Mouse (Mus musculus) adrenal gland, adult (tissue): ENCODE results near the gene Map3k4.
"Not testable (repeated sequence)": the region's sequence is repeated elsewhere in the genome, so short reads cannot be mapped to it uniquely, and the experiment has no call there.

Experiments used
- DNase-seq, 2 experiments: peaks; one replicate each; pipeline ENCODE4 v3.0.0; 2022 to 2023; ENCODE audit warnings: low spot score in 1 of 2; ENCODE audit not compliant: inconsistent age in 2 of 2

Map3k4 gene

DNA sequence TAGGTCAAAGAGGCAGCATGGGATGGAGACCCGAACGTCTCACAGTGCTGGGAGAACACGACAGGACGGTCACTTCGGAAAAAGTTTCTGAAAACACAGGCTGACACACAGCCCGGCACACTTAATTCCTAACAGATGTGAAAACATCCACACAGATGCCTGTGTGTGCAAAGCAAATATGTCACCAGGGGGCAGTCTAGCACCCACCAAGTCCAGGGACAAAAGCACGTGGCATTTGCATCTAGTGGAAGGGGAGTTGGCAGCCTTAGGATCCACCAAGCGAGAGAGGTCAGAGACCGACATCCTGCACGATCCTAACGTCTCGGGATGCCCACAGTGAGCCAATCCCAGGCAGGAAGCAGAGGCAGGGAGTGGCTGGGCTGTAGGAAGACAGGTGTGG is 92.0 kb downstream of the Map3k4 start:
- DNase-seq: peak in 1 of 2 experiments; percentile 52

DNA sequence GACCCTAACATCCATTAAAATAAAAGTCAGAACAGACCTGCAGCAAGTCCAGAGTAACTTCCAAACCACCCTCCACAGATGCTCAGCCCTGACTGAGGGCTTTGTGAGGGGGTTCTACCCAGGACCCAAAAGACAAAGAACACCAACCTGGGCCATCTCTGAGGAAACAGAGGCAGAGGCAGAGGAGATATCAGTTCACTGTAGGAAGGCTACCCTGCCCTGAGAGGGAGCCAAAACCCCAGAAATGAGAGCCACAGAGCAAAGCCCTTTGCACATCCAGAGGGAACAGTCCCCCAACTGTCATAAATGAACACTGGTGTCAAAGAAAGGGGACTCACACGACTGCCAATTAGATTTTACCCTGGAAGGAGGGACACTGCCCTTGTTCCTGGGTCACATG is 93.4 kb downstream of the Map3k4 start:
- no peak for DNase-seq

DNA sequence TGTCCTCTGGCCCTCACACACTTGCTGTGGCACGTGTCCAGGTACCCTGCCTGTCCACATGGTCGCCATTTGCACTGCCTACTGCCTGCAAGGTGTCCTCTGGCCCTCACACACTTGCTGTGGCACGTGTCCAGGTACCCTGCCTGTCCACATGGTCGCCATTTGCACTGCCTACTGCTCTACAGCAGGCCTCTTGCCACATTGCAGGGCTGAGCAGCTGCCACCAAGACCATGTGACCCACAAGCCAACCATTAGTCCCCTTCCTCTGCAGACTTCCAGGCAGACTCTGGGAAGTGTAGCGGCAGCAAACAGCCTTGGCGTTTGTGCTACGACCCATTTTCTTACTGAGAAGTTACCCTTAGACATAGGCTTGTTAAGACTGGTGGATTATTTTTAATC is 94.0 kb downstream of the Map3k4 start:
- DNase-seq: not testable (repeated sequence)

DNA sequence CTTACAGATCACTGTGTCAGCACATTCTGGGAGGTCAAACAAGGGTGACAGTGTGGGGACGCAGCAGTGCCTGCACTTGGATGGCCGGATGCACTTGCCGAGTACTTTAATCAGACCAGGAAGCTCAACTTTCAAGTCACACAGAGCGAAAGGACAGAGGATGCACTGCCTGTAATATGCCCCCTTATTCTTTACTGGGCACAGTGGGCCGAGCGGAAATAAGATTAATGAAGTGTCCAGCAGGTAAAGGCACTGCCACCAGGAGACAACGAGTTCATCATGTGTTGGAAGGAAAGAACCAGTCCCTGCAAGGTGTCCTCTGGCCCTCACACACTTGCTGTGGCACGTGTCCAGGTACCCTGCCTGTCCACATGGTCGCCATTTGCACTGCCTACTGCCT is 94.5 kb downstream of the Map3k4 start:
- DNase-seq: no peak

DNA sequence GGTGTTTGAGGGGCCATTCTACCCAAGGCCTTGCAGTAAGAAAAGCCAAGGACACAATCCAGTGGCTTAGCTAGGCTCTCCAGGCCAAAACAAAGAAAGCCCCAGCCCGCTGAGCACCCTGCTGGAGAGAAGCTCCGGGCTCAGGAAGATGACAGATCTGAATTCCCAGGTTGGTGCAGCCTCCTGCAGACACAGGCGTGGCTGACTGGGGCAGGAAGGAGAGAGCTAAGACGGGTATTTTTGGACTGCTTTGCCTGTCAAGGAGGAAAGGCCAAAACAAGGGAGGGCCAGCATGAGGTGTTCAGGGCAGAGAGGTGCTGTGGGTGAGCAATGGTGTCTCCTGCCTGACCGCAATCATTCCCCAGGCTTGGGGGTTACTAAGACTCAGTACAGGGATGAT is 94.9 kb downstream of the Map3k4 start:
- DNase-seq: peak in 1 of 2 experiments; percentile 53

DNA sequence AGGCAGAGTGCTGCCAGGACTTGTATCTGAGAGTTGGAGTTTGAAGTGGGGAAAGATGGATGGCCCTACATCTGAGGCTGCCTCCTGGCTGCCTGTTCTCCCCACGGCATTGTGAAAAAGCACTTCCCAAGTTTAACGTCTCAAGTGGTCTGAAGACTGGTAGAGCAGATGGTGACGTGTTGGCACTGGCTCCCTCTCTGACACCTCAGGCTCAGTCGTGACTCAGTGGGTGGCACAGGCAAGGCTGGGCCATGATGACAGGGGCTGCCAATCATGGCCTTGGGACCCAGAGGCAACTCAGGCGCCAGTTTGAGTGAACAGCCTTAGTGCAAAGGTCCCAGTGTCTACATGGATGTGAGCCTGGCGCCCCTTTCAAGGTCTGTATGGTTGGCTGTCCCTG is 96.7 kb downstream of the Map3k4 start:
- DNase-seq: peak; percentile 71 to 81

DNA sequence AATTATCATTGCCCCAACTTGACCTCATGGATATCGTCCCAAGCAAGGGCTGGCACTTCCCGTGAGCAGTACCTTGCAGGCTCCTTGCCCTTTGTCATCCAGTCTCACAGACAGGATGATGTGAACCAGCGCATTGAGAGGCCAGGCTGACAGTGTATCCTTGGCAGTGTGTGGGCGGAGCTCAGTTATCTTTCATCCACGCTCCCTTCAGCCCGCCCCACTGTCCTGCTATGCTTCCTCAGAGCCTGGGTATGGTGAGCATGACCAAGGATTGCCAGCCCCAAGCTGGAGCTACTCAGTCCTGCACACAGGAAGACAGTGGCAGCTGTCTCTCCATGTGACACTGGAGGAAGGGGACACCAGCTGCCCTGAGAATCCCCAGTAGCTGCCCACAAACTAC is 102.4 kb downstream of the Map3k4 start:
- peak in 1 of 2 experiments; percentile 55 for DNase-seq

DNA sequence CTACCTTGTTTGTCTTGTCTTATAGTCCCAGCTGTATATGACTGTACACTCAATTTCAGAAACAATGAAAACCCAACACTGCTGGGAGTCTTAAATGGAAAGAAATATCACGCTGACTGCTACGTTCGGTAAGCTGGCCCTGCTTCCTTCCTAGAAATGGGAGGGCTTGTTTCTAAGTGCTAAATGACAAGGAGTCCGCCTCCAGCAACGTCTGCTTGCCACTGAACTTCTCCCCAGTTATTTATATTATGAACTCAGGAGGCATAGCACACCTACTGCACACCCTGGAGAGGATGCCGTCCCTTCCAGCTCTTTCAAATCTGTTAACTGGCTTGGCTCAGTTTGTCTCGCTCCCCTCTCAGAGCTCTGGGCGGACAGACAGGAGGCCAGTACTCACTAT is 105.2 kb downstream of the Map3k4 start:
- DNase-seq: no peak

DNA sequence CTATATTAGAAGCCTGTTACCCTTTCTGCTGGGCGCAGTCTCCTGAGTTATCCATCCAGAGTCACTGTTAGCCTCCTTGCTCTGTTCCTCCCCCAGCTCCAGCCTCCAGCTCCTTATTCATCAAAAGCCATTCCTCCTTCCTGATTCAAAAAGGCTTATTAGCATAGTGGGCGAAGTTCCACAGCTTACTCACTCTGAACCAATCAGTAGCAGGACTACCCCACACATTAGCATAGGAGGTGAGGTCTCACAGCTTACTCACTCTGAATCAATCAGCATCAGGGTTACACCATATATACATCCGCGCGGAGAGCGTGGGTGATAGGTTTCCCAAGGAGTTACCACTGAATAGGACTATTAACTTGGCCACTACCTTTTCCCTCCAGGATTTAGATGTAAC is 106.3 kb downstream of the Map3k4 start:
- DNase-seq: no peak

DNA sequence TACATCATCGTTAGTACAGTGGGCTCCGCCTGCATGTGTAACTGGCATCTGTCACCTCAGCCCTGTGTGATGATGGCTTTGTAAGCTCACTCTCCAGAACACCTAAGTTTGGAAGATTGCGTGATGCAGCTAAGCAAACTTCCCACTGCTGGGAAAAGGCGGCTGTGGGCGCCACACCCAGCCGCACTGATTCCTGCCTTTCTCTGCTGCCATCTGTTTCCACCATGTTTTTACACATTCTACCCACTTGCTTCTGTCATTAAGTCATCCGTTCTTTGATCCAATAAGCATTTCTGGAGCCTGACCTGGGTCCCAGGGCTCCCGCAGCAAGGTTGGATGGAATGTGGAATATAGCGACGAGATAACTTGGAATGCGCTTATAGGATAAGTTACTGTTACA is 106.7 kb downstream of the Map3k4 start:
- no peak for DNase-seq

DNA sequence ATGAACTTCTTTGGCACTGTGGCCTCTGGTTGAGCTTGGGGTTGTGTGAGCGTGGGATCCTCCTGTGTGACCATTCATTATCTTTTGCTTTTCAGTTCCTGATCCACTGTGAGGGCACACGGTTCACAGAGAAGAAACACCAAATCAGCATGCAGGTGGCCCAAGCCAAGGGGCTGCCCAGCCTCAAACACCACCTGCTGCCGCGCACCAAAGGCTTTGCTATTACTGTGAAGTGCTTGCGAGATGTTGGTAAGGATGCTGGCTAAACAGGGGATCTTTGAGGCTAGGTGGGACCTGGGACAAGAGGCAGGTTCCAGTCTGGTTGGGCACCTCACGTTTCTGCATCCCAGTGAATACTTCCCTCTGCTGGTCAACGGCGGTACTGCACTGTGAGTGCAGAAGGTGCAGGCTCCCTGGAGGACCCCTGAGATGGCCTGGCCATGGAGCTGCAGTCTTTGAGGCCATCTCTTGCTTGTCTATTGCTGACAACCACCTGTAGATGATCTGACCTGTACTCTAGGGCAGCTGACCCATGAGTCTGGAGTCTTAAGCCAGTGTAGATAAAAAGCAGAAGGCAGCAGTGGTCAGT is 108.0 kb downstream of the Map3k4 start:
- DNase-seq: peak; percentile 80 to 95

DNA sequence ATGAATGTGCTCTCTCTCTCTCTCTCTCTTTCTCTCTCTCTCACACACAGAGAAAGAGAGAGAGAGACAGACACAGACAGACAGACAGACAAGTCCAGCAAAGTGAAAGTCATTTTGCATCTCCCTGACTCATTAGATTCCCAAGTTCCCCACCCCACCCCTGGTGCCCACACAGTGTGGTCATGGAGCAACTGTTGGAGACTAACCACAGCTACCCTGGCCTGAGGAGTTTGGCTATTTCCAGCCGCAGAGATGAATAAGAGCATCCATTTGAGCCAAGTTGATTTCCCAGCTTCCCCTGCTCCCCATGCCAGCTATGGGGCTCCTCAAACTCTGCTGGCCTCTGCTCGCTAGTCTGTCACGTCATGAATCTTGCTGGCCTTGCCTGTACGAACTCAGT is 109.1 kb downstream of the Map3k4 start:
- DNase-seq: no peak

DNA sequence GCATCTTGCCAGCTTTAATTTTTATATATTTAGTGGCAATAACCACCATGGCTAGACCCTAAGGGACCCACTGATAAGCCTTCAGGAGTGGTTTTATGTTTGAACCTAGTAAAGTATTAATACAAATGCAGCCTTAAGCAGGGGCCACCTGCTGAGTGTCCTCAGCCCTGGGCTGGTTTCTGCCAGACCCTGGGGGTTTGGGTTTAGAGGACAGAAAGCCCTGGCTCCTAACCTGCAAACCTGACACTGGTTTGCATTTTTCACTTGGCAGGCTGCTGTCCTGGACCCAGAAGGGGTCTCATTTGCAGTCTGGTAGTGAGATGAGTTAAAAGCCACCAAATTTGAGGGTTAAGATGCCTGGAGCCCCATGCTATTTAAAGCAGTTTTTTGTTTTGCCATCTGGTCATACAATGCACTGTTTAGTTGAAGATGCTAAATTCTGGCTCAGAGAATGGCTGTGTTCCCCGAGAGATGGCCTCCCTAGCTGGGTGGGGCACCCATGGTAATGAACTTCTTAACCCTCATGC is 111.5 kb downstream of the Map3k4 start:
- DNase-seq: no peak

DNA sequence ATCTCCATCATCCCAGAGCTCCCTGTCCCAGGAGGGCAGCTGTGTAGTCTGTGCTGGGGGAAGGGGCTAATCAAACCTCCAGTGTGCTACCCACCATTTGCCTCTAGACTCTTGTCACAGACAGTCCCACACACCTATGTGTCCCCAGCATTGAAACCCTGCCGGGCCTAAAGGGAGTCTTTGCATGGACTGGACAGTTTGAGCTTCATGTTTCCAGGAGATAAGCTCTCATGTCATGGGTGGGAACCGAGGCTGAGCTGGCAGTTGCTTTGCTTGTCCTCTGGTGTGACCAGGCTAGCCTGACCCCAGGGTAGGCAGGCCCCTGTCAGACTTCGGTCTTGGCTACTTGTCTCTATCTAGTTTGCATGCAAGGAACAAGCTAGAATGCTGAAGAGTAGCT is 112.3 kb downstream of the Map3k4 start:
- DNase-seq: no peak

DNA sequence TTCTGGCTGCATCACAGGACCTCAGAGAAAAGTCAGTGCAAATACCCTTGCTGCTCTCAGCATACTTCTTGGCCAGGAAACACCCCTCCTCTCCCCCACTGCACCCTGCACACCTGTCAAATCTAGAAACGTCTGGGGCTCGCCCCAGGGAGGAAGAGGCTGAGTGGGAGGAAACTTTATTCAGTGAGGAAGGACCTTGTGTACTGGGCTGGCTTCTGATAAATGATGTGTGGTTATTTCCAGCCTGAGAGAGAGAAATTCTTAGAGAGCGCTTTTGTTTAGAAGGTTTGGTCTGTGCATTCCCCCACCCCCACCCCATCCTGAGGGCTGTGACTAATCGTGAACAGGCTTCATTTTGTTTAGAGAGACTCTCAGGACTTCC is 112.9 kb downstream of the Map3k4 start:
- no peak for DNase-seq

DNA sequence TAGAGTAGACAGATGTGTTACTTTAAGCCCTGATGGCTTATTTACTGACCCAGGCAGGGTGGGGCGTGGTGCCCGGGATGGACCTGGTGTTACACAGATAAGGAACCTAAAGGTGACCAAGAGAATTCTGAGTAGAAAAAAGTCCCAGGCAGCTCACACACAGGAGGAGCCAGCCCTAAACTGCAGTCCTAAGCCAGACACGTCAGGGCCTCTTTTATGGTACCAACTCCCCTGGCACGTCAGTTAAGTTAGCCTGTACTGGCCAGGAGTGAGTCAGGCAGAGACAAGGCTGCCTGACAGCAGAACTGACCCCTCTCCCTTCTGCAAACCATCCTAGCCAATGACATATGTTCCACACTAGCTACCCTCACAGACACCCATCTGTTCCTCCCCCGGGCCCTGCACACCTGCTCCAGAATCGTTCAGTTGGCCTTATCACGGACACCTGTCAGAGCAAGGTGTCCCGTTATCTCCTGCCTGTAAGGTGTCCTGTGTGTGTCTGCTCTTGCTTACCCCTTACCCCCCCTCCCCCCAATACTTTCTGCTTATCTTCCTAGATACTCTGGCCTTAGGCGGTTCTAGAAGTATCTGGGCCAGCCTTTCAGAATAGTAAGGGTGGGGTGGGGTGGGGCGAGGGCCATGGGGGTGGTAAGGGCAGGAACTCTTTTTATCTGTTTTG is 113.4 kb downstream of the Map3k4 start:
- DNase-seq: no peak

DNA sequence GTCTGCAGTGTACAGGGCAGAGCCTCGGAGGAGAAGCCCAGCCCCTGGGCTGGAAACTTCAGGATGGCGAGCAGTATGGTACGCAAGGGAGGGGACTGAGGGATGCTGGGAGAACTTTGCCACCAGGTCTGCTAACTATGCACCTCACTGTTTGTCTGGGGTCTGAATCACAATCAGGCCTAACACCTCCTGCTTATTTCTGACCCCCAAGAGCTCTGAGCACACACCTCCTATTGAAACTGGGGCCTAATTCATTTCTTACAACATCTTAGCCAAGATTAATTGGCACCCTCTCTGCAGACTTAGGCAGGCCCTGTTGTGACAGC is 113.9 kb downstream of the Map3k4 start:
- no peak for DNase-seq

DNA sequence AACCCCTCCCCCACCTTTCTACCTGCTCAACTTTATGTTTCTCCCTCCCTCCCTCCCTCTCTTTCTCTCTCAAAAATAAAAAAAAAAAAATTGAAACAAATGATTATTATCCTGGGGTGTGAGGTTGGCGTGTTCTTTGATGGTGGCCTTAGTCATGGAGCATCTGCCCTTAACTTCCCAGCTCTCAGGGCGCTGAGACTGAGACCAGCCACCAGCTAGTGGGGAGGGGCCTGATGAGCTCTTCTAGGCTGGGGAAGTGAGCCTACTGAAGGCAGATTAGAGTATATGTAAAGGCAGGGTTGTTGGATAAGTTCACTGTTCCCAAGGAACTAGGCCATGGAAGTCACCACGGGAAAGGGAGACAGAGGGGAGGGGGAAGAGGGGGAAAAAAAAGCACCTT is 114.3 kb downstream of the Map3k4 start:
- DNase-seq: no peak

DNA sequence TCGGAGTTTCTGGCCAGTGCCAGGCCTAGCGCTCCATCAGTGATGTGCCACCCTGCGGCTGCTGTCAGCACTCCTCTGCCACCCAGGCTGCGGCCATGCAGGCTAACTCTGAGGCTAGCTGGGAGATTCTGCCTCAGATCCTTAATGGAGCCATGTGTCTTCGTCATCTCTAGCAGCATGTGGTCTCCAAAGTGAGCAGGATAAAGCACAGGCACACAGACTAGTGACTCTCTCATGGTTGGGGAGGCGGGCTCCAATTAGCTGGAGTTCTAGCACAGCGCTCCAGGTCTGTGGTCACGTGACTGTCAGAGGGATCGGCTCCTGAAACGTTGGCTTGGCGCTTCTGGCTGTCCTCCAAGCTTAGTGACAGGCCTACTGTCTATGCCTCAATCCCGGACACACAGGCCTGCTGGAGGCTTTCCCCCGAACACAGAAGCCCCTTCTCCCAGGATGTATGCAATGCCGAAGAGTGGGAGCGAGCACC is 115.1 kb downstream of the Map3k4 start:
- peak in 1 of 2 experiments; percentile 31 for DNase-seq

DNA sequence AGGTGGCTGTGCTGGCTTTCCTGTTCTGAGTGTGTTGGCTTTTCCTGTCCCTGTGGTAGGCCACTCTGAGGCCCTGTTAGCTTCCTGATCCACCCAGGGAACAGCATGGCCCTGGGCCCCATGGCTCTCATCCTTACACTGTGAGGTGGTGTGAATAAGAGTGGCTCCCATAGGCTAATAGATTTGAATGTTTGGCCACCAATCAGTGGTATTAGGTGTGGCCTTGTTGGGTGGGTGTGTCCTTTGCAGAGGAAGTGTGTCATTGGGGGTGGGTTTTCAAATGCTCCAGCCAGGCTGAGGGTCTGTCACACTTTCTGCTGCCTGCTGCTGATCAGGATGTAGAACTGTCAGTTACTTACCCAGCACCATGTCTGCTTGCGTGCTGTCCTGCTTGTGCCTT is 117.5 kb downstream of the Map3k4 start:
- DNase-seq: no peak

DNA sequence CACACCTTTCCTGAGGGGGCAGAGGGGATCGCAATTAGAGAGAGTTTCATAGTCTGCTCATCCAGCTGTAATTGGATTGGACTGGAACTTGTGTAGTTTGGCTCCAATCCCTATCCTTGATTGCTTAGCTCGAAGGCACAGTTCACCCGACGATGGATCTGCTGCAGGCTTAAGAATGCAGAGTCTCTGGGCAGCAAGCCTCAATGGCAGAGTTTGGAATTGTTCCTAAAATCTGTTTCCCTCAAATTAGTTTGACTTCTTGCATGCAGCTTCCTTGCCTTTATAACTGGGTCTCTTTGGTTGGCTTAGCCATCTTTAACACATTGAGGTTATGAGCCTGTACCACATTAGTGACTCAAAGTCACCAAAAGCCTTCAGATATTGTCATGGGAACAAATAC is 118.7 kb downstream of the Map3k4 start:
- DNase-seq: no peak

DNA sequence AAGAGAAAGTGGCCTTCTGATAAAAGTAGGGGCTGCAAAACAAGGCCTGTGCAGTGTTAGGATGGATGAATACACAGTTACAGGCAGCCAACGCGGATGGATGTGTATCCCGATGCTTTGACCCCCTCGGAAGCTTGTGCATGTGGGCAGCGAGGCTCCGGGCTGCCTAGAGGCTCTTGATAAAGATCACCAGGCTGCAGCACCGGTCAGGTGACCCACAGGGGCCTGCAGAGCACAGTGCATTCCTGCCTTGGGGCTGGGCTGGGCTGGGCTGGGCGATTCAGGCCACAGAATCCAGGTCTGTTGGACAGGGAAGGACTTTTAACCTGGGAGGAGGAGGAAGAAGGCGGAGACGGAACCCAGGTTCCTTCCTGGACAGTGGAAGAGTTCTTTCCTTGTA is 123.0 kb downstream of the Map3k4 start:
- DNase-seq: no peak

DNA sequence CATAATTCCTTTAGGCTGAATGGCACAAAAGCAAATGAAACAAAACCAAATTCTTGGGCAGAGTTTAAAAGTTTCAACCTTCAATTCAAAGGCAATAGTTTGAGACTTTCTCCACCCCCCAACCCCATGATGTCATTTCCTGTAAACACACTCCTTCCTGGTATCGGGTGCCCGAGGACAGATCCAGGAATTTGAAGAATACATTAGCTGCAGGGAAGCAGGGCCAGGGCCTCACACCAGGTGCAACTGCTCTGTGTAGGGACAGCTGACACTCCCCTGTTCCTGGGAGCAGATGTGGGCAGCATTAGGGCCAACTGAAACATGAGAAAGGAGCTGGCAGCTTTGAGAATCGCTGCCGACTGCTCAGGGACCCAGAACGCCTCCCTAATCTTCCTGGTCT is 123.5 kb downstream of the Map3k4 start:
- DNase-seq: no peak
